Comparison of ENCODE assay signal across 17 mouse cellular contexts in the genomic region with DNA sequence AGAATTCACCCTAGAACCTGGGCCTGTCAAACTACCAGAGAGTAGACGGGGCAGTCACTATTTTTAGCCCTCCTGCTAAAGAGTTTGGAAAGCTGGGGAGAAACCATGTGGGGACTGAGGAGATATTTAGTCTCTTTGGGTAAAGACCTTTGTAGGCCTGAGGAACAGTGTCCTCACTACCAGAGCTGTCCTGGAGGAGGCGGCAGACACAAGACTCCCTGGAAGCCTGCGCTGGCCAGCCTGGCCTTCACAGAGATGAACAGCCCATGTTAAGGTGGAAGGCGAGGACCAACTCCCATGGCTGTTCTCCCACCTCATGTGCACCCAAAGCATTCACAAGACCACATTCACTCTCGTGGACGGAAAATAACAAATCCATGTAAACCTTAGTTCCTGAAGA. TPM values are rescaled to one million over a fixed set of nuclear protein-coding genes. Genes with fewer than 3 reads are reported as not detected.
DNase-seq lines count a peak whose midpoint lies in the region; ATAC-seq and TF ChIP-seq lines count a peak whose summit lies in the region.
"Had no signal": no experiment of that assay in that cellular context is flagged by ENCODE, and none has a peak within 500 bp of the region (broad histone marks: within the 10 kb centered on the region; RNA-seq: fewer than 3 reads in every experiment).

No protein-coding gene starts in this region.

- peak overlapping the region; percentile 4; the same call in 1 of the 2 replicates for H3K4me2 ChIP-seq in heart, embryonic 11.5 days
- H3K4me2 ChIP-seq in lung, postnatal 0 days (replicated peaks; ENCODE audit: low read depth, low read length) = no peak overlapping the region
- H3K4me2 ChIP-seq: hindbrain, embryonic 15.5 days; limb, embryonic 15.5 days; neural tube, embryonic 15.5 days had no signal

- H3K9me3 ChIP-seq in heart, embryonic 11.5 days (replicated peaks; ENCODE audit: control insufficient read depth, low read length) = no peaks in the 10 kb centered on the region
- H3K9me3 ChIP-seq in lung, postnatal 0 days (ENCODE audit: low read length) = no peaks in the 10 kb centered on the region
- H3K9me3 ChIP-seq: hindbrain, embryonic 15.5 days; limb, embryonic 15.5 days; neural tube, embryonic 15.5 days had no signal

- TF ChIP-seq CTCF in lung, postnatal 0 days (IDR thresholded peaks at IDR 0.05) = peak; percentile 39

- H3K36me3 ChIP-seq in heart, embryonic 11.5 days (ENCODE audit: control insufficient read depth, insufficient read depth, low read length) = no peaks in the 10 kb centered on the region
- H3K36me3 ChIP-seq in lung, postnatal 0 days (ENCODE audit: insufficient read depth, low read length) = no peaks in the 10 kb centered on the region
- H3K36me3 ChIP-seq: hindbrain, embryonic 15.5 days; limb, embryonic 15.5 days; neural tube, embryonic 15.5 days had no signal

- no peak overlapping the region for H3K27ac ChIP-seq in heart, embryonic 11.5 days (ENCODE audit: low read depth, low read length)
- no peak overlapping the region for H3K27ac ChIP-seq in lung, postnatal 0 days (ENCODE audit: low read length)
- H3K27ac ChIP-seq: hindbrain, embryonic 15.5 days; limb, embryonic 15.5 days; macrophage; neural tube, embryonic 15.5 days had no signal

- TF ChIP-seq EP300 in lung, postnatal 0 days (IDR thresholded peaks at IDR 0.05) = no peak

- H3K9ac ChIP-seq in heart, embryonic 11.5 days (ENCODE audit: low read depth, low read length) = no peak overlapping the region
- no peak overlapping the region for H3K9ac ChIP-seq in lung, postnatal 0 days (replicated peaks; ENCODE audit: low read depth)
- H3K9ac ChIP-seq: hindbrain, embryonic 15.5 days; limb, embryonic 15.5 days; neural tube, embryonic 15.5 days had no signal

- no peak for DNase-seq in heart, adult 11 months
- DNase-seq in lung, postnatal 0 days (ENCODE audit: low spot score) = no peak
- no peak for DNase-seq in lung, postnatal 36 days
- peak; percentile 16 to 23 for DNase-seq in heart, postnatal 10 days
- DNase-seq in cerebellum, adult 11 months = no peak
- no peak for DNase-seq in adrenal gland, postnatal 36 days
- DNase-seq: cerebellum, adult 9-11 months; gastrocnemius, postnatal 36 days; kidney, adult 9 months had no signal

- peaks cover 26% of the 10 kb centered on the region for H3K4me1 ChIP-seq in heart, embryonic 11.5 days (ENCODE audit: control insufficient read depth, insufficient read depth, low read length)
- peaks cover 8% of the 10 kb centered on the region; the same call in 1 of the 2 replicates for H3K4me1 ChIP-seq in lung, postnatal 0 days (ENCODE audit: insufficient read depth, low read depth, low read length)

- ATAC-seq in heart, embryonic 11.5 days (replicated peaks; ENCODE audit: insufficient number of reproducible peaks, low FRiP score, low TSS enrichment) = no peak
- no peak for ATAC-seq in lung, postnatal 0 days
- ATAC-seq: forebrain, embryonic 16.5 days; Patski had no signal

- H3K4me3 ChIP-seq in heart, embryonic 11.5 days (ENCODE audit: low read depth, low read length) = no peak overlapping the region
- no peak overlapping the region for H3K4me3 ChIP-seq in lung, postnatal 0 days (ENCODE audit: low read depth, low read length)
- H3K4me3 ChIP-seq: hindbrain, embryonic 15.5 days; limb, embryonic 15.5 days; neural tube, embryonic 15.5 days had no signal

- intact Hi-C loops in heart, postnatal 10 days (cut with DNase I) = no loop called here

- 59% methylated on average over 6 of the region's 6 CpGs for WGBS in heart, embryonic 11.5 days (ENCODE audit: insufficient replicate concordance)
- 71% methylated on average over 6 of the region's 6 CpGs for WGBS in lung, postnatal 0 days

- no peaks in the 10 kb centered on the region for H3K27me3 ChIP-seq in heart, embryonic 11.5 days (ENCODE audit: control insufficient read depth, insufficient read depth, low read length)
- no peaks in the 10 kb centered on the region for H3K27me3 ChIP-seq in lung, postnatal 0 days (replicated peaks; ENCODE audit: insufficient read depth, low read length)
- H3K27me3 ChIP-seq: CH12.LX; hindbrain, embryonic 15.5 days; limb, embryonic 15.5 days; neural tube, embryonic 15.5 days; Patski had no signal

RNA-seq across cellular contexts. Expression of gene Usp15, which starts 5.8 kb away (rescaled TPM):
- 85.9 and 89.3 TPM in 2 replicates for polyA plus RNA-seq in heart, embryonic 11.5 days (2014; fragmentation: Nextera tagmentation; extraction: Ambion mirVana)
- polyA plus RNA-seq in lung, postnatal 0 days (2015; fragmentation: Nextera tagmentation; extraction: Ambion mirVana) = 48.2 and 52.8 TPM in 2 replicates
- 10 to 100 TPM; 81.3 to 81.8 TPM for total RNA-seq in heart, postnatal 10 days (2021)
- total RNA-seq in adrenal gland, postnatal 36 days (2021) = 10 to 100 TPM; 88.5 to 93.7 TPM

Comparison
In these comparisons a context has a peak if more than half of its experiments do, and no peak if none do; other contexts are left out.
1. DNase-seq: peak in heart, postnatal 10 days (2 of 2); none in heart, adult 11 months (single experiment), lung, postnatal 0 days (single experiment), lung, postnatal 36 days (single experiment), cerebellum, adult 11 months (single experiment) and adrenal gland, postnatal 36 days (0 of 2).